Mouse (Mus musculus) gastrocnemius, postnatal 10 days (tissue): ENCODE results near the gene Shisal1. TPM values are rescaled to one million over a fixed set of nuclear protein-coding genes. Genes with fewer than 3 reads are reported as not detected.

Source experiments
- DNase-seq: peaks from one replicate; pipeline ENCODE4 v3.0.0; 2021; ENCODE audit warnings: mixed read lengths
- total RNA-seq, 2 experiments: library from RNA; stranded (reverse); gene quantifications; 2 replicates each; pipeline ENCODE4 v1.2.3; 2021

Shisal1 gene
- total RNA-seq, 2 experiments from 2014 or later = 11.1 to 16.4 TPM

- no peak for DNase-seq
Measured at GRCm38 (mm10) chr15:84372801-84373200, 74.1 kb downstream of the Shisal1 start.

- DNase-seq = no peak
Measured at GRCm38 (mm10) chr15:84367402-84367801, 79.5 kb downstream of the Shisal1 start.

GRCm38 (mm10) chr15:84366574-84366989 is 80.3 kb downstream of the Shisal1 start:
- no peak for DNase-seq

DNA sequence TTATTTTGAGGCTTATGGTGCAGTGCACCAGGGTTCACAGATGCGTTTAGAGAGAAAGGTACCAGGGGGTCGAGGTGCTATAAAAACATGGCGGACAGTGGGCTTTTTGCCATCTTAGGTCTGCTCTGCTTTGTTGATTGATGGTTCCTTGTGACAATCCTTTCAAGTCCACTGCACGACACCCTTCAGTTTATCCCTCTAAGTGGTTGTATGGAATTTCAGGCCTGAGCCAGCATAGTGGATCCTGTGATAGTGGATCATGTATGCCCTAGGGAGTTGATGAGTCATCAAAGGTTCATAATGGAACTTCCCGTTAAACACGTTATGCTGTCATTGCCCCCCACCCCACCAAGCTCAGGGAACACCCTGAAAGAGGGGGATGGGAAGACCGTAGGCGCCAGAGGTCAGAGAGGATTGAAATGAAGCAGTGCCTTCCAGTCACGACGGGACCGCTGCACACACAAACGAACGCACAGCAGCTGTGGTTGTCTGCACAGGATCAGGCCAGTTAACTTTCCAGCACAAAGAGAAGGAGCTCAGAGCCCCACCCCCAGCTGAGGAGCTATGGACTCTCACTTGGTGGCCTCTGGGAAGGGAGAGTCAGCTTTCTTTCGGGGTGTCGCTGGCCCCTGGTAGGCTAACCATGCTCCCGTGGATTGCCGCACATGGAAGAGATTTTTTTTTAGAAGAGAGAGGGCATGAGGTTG is 81.1 kb downstream of the Shisal1 start:
- no peak for DNase-seq

DNA sequence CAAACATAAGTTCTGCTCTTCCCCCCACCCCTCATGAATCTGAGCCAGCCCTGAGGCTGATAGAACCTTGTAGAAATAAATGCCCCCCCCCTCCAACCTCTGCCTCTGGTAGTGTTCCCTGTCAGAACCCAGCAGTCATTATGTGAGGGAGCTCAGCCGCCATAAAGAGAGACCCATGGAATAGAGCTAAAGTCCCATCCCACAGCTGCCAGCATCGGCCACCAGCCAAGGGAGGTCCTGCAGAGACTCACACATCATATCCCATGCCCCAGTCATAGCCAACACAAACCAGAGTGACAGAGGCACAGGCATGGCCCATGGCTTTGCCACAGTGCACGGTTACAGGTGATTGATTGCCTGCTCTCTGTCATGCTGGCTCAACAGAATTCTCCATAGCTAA is 82.2 kb downstream of the Shisal1 start:
- DNase-seq = no peak

DNA sequence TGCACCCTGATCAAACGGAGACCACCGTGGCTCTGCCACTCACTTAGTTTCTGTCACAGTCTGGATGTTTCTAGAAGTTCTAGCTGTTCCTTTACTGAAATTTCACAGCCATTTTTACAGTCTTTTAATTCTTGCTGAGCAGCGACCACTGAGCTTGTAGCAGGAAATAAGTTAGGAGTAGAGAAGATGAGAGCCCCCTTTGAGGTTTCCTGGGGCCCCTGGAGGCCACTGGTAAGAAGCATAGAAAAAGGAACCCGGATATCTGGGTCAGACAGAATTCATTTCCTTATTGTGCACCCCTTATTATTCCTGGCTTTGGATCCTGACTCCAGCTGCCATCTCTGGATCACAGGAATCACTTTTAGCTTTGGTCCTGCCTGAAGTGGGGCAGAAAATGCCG is 91.8 kb downstream of the Shisal1 start:
- DNase-seq = no peak

DNA sequence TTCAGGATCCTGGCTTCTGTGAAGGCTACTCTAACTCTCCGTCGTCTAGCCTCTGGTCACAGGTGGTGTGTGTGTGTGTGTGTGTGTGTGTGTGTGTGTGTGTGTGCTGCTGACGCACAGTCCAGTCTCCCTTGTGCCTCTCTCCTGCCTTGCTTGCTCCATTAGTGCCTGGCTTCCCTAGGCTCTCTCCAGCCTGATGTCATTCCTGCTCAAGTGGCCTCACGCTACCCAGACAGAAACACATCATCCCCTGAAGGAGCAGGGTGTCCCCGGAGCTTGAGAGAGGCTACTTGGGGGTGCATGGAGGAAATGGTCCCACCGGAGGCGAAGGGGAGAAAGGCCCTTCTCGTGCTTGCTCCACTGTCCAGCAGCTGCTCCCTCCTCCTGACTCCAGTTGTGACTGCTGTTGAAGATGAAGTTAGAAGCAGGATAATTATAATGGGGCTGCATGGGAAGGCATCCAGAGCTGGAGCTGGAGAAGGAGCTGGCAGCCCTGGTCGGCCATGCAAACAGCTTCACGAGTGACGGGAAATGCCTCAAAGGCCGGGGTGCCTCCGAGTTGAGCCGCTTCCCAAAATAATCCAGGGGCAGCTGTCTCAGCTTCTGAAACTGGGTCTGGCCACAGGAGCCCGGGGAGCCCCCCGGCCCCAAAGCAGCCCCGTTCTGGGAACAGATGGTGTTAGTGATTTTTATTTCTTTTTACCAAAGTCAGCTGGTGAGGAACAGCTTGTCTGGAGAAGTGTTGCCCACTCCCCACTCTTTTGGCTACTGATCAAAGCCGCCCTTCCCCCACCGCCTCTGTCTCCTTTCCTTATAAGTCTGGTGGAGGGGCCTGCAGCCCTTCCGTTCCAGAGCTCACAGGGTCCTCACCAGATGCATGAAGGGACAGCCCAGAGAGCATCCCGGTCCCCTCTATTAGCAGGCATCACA is 94.7 kb downstream of the Shisal1 start:
- DNase-seq = no peak

DNA sequence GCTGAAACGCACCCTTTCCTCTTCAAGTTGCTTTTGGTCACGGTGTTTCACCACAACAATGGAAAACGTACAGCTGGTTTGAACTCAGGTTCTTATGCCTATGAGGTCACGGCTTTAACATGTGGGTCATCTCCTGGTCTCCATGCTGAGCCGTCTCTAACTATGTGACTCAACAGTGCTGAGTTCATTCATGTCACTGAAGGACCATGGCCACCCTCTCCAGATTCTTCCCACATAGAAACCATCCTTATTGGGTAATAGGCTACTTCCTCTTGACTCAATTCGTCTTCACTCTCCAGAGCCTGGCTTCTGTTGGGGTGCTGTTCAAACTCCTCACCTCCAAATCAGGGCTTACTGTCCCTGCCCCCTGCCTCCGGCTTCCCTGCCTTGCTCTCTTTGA is 95.6 kb downstream of the Shisal1 start:
- DNase-seq = no peak

DNA sequence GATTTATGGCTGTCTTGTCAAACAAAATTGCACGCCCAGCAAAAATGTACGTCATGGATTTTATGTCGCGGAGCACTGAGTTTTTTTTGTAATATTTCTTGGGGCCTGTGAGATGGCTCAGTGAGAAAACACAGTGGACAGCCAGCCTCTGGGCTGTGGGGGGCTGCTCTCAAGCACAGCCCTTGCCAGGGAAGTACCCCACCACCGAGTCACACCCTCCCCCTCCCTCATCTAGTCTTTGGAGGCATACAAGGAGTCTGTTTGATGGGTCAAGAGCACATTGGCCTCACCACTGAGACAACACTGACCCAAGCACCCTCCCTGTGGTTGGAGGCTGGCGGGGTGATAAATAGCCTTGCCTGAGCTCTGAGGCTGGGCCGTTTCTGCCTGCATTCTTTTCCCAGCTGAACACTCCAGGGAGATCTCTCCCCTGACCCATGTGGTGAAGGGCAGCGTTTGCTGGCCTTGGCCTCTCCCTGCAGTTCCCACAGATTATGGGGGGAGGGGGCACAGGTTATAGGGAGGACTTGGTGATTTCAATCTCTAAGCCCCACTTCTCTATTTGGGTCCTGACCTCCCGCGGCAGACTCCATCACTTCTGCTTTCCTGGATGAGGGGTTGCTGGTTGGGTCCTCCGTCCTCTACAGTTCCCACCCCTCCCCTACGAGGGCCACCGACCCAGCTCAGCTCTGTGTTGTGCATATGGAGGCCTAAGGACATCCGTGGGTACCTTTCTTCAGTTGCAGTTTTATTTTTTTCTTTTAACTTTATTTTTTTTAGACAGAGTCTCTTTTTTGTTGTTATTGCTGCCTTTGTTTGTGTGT is 96.8 kb downstream of the Shisal1 start:
- DNase-seq = no peak

DNA sequence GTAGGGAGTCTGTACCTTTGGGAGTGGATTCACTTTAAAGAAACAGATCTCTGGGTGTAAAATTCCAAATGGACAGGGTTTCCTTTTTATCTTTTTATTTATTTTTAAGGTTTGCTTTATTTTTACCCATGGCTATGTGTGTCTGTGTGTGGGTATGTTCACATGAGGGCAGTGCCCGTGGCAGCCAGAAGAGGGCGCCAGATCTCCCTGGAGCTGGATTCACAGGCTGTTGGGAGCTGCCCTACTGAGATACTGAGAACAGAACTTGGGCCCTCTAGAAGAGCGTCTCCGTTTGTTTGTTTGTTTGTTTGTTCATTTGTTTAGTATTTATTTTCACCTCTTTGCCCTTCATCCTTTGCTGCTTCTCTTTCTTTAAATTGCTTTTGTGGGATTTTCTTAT is 98.1 kb downstream of the Shisal1 start:
- no peak for DNase-seq

DNA sequence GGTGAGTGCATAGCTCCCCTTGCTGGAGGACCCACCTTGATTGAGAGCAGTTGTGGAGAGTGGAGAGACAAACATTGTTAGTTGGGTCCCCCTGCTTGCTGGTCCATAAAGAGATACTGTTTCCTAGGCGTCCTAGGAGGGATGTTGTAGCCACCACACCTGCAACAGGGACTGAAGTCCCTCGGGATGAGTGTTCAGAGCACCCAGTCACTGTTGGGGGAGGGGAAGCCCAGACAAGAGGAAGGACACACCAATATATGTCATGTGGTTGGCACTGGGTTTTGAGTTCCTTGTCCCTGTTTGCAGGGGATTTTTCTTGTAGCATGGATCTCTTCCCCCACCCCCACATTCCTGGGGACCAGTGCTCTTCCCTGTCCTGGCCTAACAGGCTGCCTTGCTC is 106.0 kb downstream of the Shisal1 start:
- no peak for DNase-seq

GRCm38 (mm10) chr15:84337599-84337998 is 109.3 kb downstream of the Shisal1 start:
- no peak for DNase-seq

DNA sequence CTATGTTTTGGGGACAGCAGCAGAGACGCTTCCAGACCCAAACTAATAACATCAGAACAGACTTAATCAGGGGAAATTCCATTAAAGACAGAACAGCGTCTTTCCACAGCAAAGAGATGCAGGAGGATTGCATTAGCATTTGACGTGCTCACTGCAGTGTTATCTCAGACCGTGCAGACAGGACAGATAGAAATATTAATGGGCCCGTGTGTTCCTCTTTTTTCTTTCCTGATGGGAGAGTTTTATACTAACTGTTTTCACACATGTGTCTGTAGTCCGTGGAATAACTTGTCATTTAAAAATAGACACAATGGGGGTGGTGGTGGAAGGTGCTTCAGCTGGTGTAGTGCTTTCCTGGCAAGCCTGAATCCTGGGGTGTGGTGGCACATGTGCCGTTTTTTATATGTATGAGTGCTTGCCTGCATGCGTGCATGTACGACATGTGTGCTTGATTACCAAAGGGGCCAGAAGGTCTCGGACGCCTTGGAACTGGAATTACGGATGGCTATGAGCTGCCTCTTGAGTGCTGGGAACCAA is 110.5 kb downstream of the Shisal1 start:
- DNase-seq = no peak

DNA sequence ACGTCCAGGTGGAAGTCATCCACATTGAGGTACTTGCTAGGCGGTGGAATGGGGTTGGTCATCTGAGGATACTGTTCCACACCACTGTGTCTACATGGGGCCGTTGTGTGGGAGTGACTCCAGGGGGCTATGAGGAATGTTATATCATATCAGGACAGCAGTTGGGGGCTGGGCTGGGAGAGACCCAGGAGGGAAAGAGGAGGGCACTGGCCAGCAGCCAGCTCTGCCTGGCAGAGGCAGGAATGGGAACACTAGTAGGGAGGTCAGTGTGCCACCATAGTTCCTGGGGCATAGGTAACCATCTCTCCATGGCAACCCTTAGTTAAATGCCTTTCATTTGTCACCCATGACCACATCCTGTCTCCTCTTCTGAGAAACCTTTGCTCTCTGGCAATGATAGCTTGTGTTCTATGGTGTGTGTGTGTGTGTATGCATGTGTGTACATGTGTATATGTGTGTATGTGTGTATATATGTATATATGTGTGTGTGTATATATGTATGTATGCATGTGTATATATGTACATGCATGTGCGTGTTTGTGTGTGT is 115.8 kb downstream of the Shisal1 start:
- DNase-seq = no peak

DNA sequence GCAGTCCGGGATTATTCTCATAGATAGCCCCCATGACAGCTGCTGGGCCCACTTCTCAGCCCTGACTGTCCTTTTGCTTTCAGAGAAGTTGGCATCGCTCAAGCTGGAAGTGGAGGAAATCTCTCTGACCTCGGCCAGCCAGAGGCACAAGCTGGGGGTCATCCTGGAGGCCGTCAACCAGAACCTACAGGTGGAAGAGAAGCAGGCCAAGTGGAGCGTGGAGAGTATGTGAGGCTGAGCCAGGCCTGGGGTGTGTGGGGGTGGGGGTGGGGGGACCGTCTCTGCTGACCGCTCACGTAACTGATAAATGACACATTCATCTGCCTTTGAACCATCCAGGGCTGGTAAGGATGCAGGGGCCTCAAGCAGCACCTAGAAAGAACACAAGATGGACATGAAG is 117.0 kb downstream of the Shisal1 start:
- no peak for DNase-seq

Other genes with a start within 250 kb of the Shisal1 start
- gene Parvb, start 215.1 kb downstream of the Shisal1 start, total RNA-seq = 10 to 100 TPM; 80.9 to 83.6 TPM
- gene Parvg, start 123.1 kb downstream of the Shisal1 start, total RNA-seq = 1 to 10 TPM; 1.5 to 1.6 TPM
- gene Rtl6, start 110.7 kb upstream of the Shisal1 start, total RNA-seq = 1 to 10 TPM; 5.0 to 6.7 TPM
- 10 to 100 TPM; 12.3 to 12.7 TPM for gene Prr5, start 222.5 kb upstream of the Shisal1 start, total RNA-seq